Mouse (Mus musculus) thymus, postnatal 0 days (tissue): ENCODE data around the gene Hdac1. TPM values are rescaled to one million over a fixed set of nuclear protein-coding genes. Genes with fewer than 3 reads are reported as not detected.

Experiments used
- DNase-seq: peaks from one replicate; pipeline ENCODE4 v3.0.0-alpha.2; 2015; ENCODE audit warnings: low spot score
- microRNA-seq: library from miRNA; unstranded; fragments of <30 nt; microRNA quantifications from one replicate; pipeline ENCODE4, GENCODE M21; 2016; ENCODE audit warnings: borderline number of aligned reads
- polyA plus RNA-seq: library from polyadenylated mRNA; unstranded; fragments of >200 nt; fragmentation: Nextera tagmentation; extraction: Ambion mirVana; gene quantifications from 2 replicates; pipeline ENCODE4 v1.2.1, GENCODE M21; 2015

The Hdac1 gene
- polyA plus RNA-seq, 1 experiment from 2014 or later: 310 TPM

- DNase-seq: no peak
Observed at GRCm38 (mm10) chr4:129476047-129476446, 66.5 kb downstream of the Hdac1 start.

Small RNAs within 50 kb of the gene (microRNA-seq; reads per million reads assigned to microRNA genes)
- not detected for gene Mir8119

Other genes starting within 250 kb of the Hdac1 start
- 504 and 513 TPM in 2 replicates for gene Rbbp4, start 207.3 kb downstream of the Hdac1 start, polyA plus RNA-seq
- gene Zbtb8os, start 207.0 kb downstream of the Hdac1 start, polyA plus RNA-seq: 87.7 and 96.2 TPM in 2 replicates
- 6.0 and 6.6 TPM in 2 replicates for gene Zbtb8a, start 164.6 kb downstream of the Hdac1 start, polyA plus RNA-seq
- gene Zbtb8b, start 101.9 kb downstream of the Hdac1 start, polyA plus RNA-seq: 1.7 and 1.8 TPM in 2 replicates
- 18.4 and 19.1 TPM in 2 replicates for gene Bsdc1, start 81.1 kb downstream of the Hdac1 start, polyA plus RNA-seq
- 0.09 TPM in 1 of 2 replicates, not detected in the other for gene Tssk3, start 51.7 kb downstream of the Hdac1 start, polyA plus RNA-seq
- 0.62 TPM in 1 of 2 replicates, not detected in the other for gene Fam229a, start 51.5 kb downstream of the Hdac1 start, polyA plus RNA-seq
- gene Marcksl1, start 29.1 kb downstream of the Hdac1 start, polyA plus RNA-seq: 382 and 399 TPM in 2 replicates
- 1,471 and 1,532 TPM in 2 replicates for gene Lck, start 30.9 kb upstream of the Hdac1 start, polyA plus RNA-seq
- 2.6 and 3.7 TPM in 2 replicates for gene Fam167b, start 35.8 kb upstream of the Hdac1 start, polyA plus RNA-seq
- gene Eif3i, start 57.9 kb upstream of the Hdac1 start, polyA plus RNA-seq: 325 and 333 TPM in 2 replicates
- 190 and 230 TPM in 2 replicates for gene Tmem234, start 58.0 kb upstream of the Hdac1 start, polyA plus RNA-seq
- 3.0 and 3.3 TPM in 2 replicates for gene Dcdc2b, start 71.5 kb upstream of the Hdac1 start, polyA plus RNA-seq
- gene Iqcc, start 76.4 kb upstream of the Hdac1 start, polyA plus RNA-seq: 39.5 and 40.6 TPM in 2 replicates
- gene Ccdc28b, start 81.2 kb upstream of the Hdac1 start, polyA plus RNA-seq: 81.7 and 87.2 TPM in 2 replicates
- 57.4 and 64.5 TPM in 2 replicates for gene Txlna, start 98.4 kb upstream of the Hdac1 start, polyA plus RNA-seq
- 8.9 and 11.6 TPM in 2 replicates for gene Kpna6, start 130.1 kb upstream of the Hdac1 start, polyA plus RNA-seq
- gene Tmem39b, start 154.1 kb upstream of the Hdac1 start, polyA plus RNA-seq: 7.7 and 9.2 TPM in 2 replicates
- gene Khdrbs1, start 199.6 kb upstream of the Hdac1 start, polyA plus RNA-seq: 127 and 145 TPM in 2 replicates